Mouse (Mus musculus): ENCODE results near the gene Dact2. TPM values are rescaled to one million over a fixed set of nuclear protein-coding genes. Genes with fewer than 3 reads are reported as not detected.

The Dact2 gene
- total and polyA plus RNA-seq, 3 experiments = not detected

DNA sequence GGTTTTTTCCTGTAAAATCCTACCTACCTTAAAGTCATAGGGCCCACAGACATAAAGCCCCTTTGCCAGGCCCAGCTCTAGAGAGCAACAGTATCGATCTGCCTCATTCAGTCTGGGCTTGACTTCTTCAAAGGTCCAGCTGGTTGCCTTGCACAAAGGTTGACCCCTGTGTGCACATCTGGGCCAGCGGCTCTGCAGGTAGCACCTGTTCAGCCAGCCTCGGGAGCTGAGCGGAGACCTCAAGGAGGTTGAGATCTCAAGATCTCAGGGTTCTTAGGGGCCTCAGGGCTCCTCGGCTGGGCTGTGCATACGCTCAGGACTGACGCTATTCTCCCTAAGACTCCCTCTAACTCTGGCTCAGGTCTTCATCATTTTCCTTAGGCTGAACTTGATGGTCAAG lies 3.9 kb downstream of the Dact2 start:
- no peak overlapping the region for H3K4me2 ChIP-seq (ENCODE audit: insufficient read depth, low read depth, poor library complexity, severe bottlenecking)
- no peak overlapping the region for H3K4me3 ChIP-seq (replicated peaks in 1 of 3; ENCODE audit: low read depth in 2 of 3, low read length in 2 of 3, poor library complexity in 1 of 3)
- peaks cover 7% of the 10 kb centered on the region for H3K27me3 ChIP-seq (replicated peaks)
- H3K36me3 ChIP-seq (replicated peaks in 1 of 2; ENCODE audit: control insufficient read depth in 1 of 2, insufficient read depth in 1 of 2, low read length in 1 of 2) = no peaks in the 10 kb centered on the region
- dilution Hi-C loops (cut with MboI; ENCODE audit: extremely low pct_ligation_motif_present, extremely low pct_unique_long_range_greater_than_20kb, low sequenced_read_pairs) (no loop called here), in situ Hi-C loops (cut with MboI; ENCODE audit: low pct_ligation_motif_present, low pct_unique_long_range_greater_than_20kb, low sequenced_read_pairs) (loop anchor here (25.0 kb wide), 2 partner anchors 88 to 338 kb away; no protein-coding TSS in a partner anchor)
- H3K27ac ChIP-seq (ENCODE audit: insufficient read depth, low read depth) = no peak overlapping the region
- no peak overlapping the region for H3K9ac ChIP-seq (ENCODE audit: insufficient read depth, low read depth)
- H3K79me2 ChIP-seq (replicated peaks; ENCODE audit: control insufficient read depth, extremely low read depth, insufficient read depth, poor library complexity, severe bottlenecking) = no peaks in the 10 kb centered on the region
- H3K4me1 ChIP-seq (ENCODE audit: control insufficient read depth in 1 of 2, insufficient read depth in 2 of 2) = peaks cover 0 to 16% of the 10 kb centered on the region in 2 experiments; a peak in 2 of 4 replicates
- TF ChIP-seq ZNF384 (IDR thresholded peaks at IDR 0.05; ENCODE audit: low read depth, low read length) (no peak), PAX5 (IDR thresholded peaks at IDR 0.05; ENCODE audit: low read length) (no peak), MAX (IDR thresholded peaks at IDR 0.05; ENCODE audit: low read length) (no peak)
- DNase-seq (ENCODE audit: extremely low read depth) = no peak
- H3K9me3 ChIP-seq (replicated peaks; ENCODE audit: low read length) = peaks cover 5% of the 10 kb centered on the region

DNA sequence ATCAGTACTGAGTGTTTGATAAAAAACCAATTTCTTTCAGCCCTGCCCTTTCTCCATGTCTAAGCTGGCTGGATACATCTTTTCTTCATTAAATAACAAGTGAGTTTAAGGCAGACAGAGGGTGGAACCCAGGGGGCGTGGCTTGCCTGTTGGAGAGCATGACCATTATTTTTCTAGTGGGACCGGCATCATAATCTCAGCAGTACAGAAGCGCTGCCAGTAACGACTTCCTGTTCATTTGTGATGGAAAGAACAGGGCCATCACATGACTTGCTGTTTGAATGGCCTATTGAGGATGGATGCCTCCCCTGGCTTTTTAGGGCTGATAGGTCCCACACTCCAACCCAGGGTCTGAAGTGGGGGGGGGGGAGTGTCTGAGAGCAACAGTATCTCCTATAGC lies 4.5 kb downstream of the Dact2 start:
- in situ Hi-C loops (cut with MboI; ENCODE audit: low pct_ligation_motif_present, low pct_unique_long_range_greater_than_20kb, low sequenced_read_pairs) = loop anchor here (25.0 kb wide), 2 partner anchors 87 to 337 kb away; no protein-coding TSS in a partner anchor
- Histone ChIP-seq H3K4me3 (replicated peaks in 1 of 3; ENCODE audit: low read depth in 2 of 3, low read length in 2 of 3, poor library complexity in 1 of 3) (no peak overlapping the region), H3K4me2 (ENCODE audit: insufficient read depth, low read depth, poor library complexity, severe bottlenecking) (no peak overlapping the region), H3K79me2 (replicated peaks; ENCODE audit: control insufficient read depth, extremely low read depth, insufficient read depth, poor library complexity, severe bottlenecking) (no peaks in the 10 kb centered on the region), H3K27me3 (replicated peaks) (peaks cover 7% of the 10 kb centered on the region), H3K4me1 (ENCODE audit: control insufficient read depth in 1 of 2, insufficient read depth in 2 of 2) (peaks cover 0 to 13% of the 10 kb centered on the region in 2 experiments; a peak in 1 of 4 replicates), H3K9me3 (replicated peaks; ENCODE audit: low read length) (peaks cover 5% of the 10 kb centered on the region), H3K9ac (ENCODE audit: insufficient read depth, low read depth) (no peak overlapping the region), H3K27ac (ENCODE audit: insufficient read depth, low read depth) (no peak overlapping the region), H3K36me3 (replicated peaks in 1 of 2; ENCODE audit: control insufficient read depth in 1 of 2, insufficient read depth in 1 of 2, low read length in 1 of 2) (no peaks in the 10 kb centered on the region)
- dilution Hi-C loops (cut with MboI; ENCODE audit: extremely low pct_ligation_motif_present, extremely low pct_unique_long_range_greater_than_20kb, low sequenced_read_pairs) = no loop called here
- DNase-seq (ENCODE audit: extremely low read depth) = no peak
- no peak for TF ChIP-seq BHLHE40 (IDR thresholded peaks at IDR 0.05; ENCODE audit: low read depth, low read length)
- TF ChIP-seq ETS1 (conservative IDR thresholded peaks at IDR 0.05; ENCODE audit: low read depth, low read length) = no peak
- TF ChIP-seq NELFE (IDR thresholded peaks at IDR 0.05; ENCODE audit: low read depth, low read length) = no peak
- TF ChIP-seq SIN3A (IDR thresholded peaks at IDR 0.05; ENCODE audit: low read length) = no peak
- no peak for TF ChIP-seq ELF1 (IDR thresholded peaks at IDR 0.05; ENCODE audit: low read depth, low read length)
- no peak for TF ChIP-seq USF2 (conservative IDR thresholded peaks at IDR 0.05; ENCODE audit: low read depth, low read length)
- TF ChIP-seq JUN (IDR thresholded peaks at IDR 0.05; ENCODE audit: insufficient read depth, low read depth, low read length) = no peak
- TF ChIP-seq UBTF (IDR thresholded peaks at IDR 0.05; ENCODE audit: low read depth, low read length) = no peak
- no peak for TF ChIP-seq EP300 (IDR thresholded peaks at IDR 0.05; ENCODE audit: low read length)
- TF ChIP-seq MXI1 (IDR thresholded peaks at IDR 0.05; ENCODE audit: low read depth, low read length) = no peak
- no peak for TF ChIP-seq USF1 (IDR thresholded peaks at IDR 0.05; ENCODE audit: low read depth, low read length)
- no peak for TF ChIP-seq TCF12 (IDR thresholded peaks at IDR 0.05; ENCODE audit: low read depth, low read length)
- TF ChIP-seq ZNF384 (IDR thresholded peaks at IDR 0.05; ENCODE audit: low read depth, low read length) = no peak
- no peak for TF ChIP-seq TBP (conservative IDR thresholded peaks at IDR 0.05; ENCODE audit: low read depth, low read length)

All from CH12.LX (cell line).